Mouse (Mus musculus) limb, embryonic 15.5 days (tissue): ENCODE data around the gene Cplane1. TPM values are rescaled to one million over a fixed set of nuclear protein-coding genes. Genes with fewer than 3 reads are reported as not detected.
"Not testable (repeated sequence)": the region's sequence is repeated elsewhere in the genome, so short reads cannot be mapped to it uniquely, and the experiment has no call there.

Experiments used
- ATAC-seq: fragments of 200-750 bp; cut with Nextera tagmentation; 2 replicates; pipeline ENCODE4 v1.8.0; 2017; ENCODE audit warnings: low read depth, moderate TSS enrichment; ENCODE audit not compliant: insufficient number of reproducible peaks, low FRiP score, low TSS enrichment
- H3K27ac ChIP-seq: fragments of 300-500 bp; sonication (generic); 2 replicates; pipeline ENCODE4 v1.5.1; 2015; ENCODE audit warnings: moderate library complexity, mild to moderate bottlenecking, inconsistent platforms
- H3K27me3 ChIP-seq: fragments of 300-500 bp; sonication (generic); 2 replicates; pipeline ENCODE4 v1.6.1; 2015; ENCODE audit warnings: inconsistent platforms
- H3K36me3 ChIP-seq: fragments of 300-500 bp; sonication (generic); 2 replicates; pipeline ENCODE4 v1.6.1; 2015; ENCODE audit warnings: inconsistent platforms
- H3K4me1 ChIP-seq: fragments of 300-500 bp; sonication (generic); 2 replicates; pipeline ENCODE4 v1.6.1; 2015; ENCODE audit warnings: inconsistent platforms
- H3K4me2 ChIP-seq: fragments of 300-500 bp; sonication (generic); 2 replicates; pipeline ENCODE4 v1.6.1; 2015; ENCODE audit warnings: mild to moderate bottlenecking, inconsistent platforms
- H3K4me3 ChIP-seq: fragments of 300-500 bp; sonication (generic); 2 replicates; pipeline ENCODE4 v1.5.1; 2015; ENCODE audit warnings: mild to moderate bottlenecking, inconsistent platforms
- H3K9ac ChIP-seq: fragments of 300-500 bp; sonication (generic); 2 replicates; pipeline ENCODE4 v1.6.1; 2015; ENCODE audit warnings: inconsistent platforms
- H3K9me3 ChIP-seq: fragments of 300-500 bp; sonication (generic); 2 replicates; pipeline ENCODE4 v1.6.1; 2016; ENCODE audit warnings: inconsistent platforms
- WGBS: fragments of 180-500 bp; shearing (Covaris S2); methylation state at CpG from one replicate; pipeline ENCODE4 v1.1.7; 2015; 5-methylcytosine and 5-hydroxymethylcytosine counted together
- polyA plus RNA-seq: library from polyadenylated mRNA; unstranded; fragments of >200 nt; fragmentation: Nextera tagmentation; extraction: Ambion mirVana; gene quantifications from 2 replicates; pipeline ENCODE4 v1.2.1, GENCODE M21; 2015

Cplane1 gene
- polyA plus RNA-seq, 1 experiment from 2014 or later: 8.2 TPM

DNA sequence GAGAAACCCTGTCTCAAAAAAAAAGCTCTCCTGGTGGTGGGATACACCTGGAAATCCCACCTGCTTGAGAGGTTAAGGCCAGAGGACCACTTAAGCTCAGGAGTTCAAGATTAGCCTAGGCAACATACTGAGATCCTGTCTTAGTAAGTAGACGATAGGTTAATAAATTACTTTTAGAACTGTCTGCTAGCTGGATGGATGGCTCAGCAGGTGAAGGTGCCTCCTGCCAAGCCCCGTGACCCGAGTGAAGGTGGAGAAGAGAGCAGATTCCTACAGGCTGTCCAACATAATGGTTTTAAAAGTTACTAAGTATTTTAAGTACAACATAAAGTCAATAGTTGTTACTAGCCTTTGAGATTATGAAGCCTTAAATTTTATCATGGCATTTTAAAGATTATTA, 97.0 kb downstream of the Cplane1 start:
- Histone ChIP-seq H3K4me3 (no peak overlapping the region), H3K4me2 (no peak overlapping the region), H3K27ac (no peak overlapping the region), H3K9ac (no peak overlapping the region), H3K9me3 (no peaks in the 10 kb centered on the region), H3K27me3 (no peaks in the 10 kb centered on the region), H3K4me1 (no peaks in the 10 kb centered on the region), H3K36me3 (peaks cover 69% of the 10 kb centered on the region)
- 83% methylated on average over 3 of the region's 3 CpGs for WGBS
- no peak for ATAC-seq

DNA sequence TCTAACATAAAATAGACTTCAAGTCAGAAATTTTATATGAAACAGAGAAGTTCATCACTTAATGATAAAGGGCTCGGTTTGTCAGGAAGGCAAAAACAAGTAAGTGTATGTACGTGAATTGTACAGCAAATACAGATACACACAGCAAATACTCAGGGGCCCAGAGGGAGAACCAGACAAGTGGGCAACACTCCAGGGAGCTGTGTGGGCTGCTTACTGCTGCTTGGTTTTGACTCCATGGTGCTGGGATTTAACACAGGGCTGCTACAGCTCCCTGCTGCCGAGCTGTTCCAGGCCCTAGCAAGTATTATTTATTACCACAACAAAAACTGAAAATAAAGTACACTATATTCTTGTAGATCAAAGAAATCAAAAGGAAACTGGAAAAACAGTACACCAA, 98.3 kb downstream of the Cplane1 start:
- no peak overlapping the region for H3K4me2 ChIP-seq
- H3K27me3 ChIP-seq: no peaks in the 10 kb centered on the region
- H3K4me1 ChIP-seq: no peaks in the 10 kb centered on the region
- ATAC-seq: no peak
- H3K9ac ChIP-seq: no peak overlapping the region
- no peaks in the 10 kb centered on the region for H3K9me3 ChIP-seq
- peaks cover 72% of the 10 kb centered on the region for H3K36me3 ChIP-seq
- no peak overlapping the region for H3K27ac ChIP-seq
- no peak overlapping the region for H3K4me3 ChIP-seq
- WGBS: 88% methylated on average over 3 of the region's 3 CpGs

DNA sequence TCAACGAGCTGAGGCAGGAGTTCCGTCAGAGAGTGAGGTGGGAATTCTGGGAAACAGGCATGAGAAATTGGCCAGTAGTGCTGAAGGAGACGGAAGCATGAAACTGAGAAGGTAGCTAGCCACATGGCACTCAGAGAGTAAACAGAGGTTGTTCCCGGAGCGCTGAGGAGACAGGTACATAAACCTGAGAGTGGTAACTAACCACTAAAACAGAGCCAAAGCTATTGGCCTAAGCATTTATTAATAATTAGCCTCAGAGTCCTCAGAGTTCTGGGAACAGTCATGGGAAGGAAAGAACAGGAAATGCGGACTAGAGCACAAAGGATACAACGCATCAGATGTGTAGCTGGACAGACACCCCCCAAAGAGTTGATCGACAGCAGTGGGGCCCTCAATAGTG, 99.3 kb downstream of the Cplane1 start:
- Histone ChIP-seq H3K36me3 (peaks cover 68% of the 10 kb centered on the region), H3K27ac (no peak overlapping the region), H3K27me3 (no peaks in the 10 kb centered on the region), H3K9me3 (no peaks in the 10 kb centered on the region), H3K4me2 (no peak overlapping the region), H3K4me1 (no peaks in the 10 kb centered on the region), H3K4me3 (no peak overlapping the region), H3K9ac (no peak overlapping the region)
- 91% methylated on average over 8 of the region's 8 CpGs for WGBS
- no peak for ATAC-seq

DNA sequence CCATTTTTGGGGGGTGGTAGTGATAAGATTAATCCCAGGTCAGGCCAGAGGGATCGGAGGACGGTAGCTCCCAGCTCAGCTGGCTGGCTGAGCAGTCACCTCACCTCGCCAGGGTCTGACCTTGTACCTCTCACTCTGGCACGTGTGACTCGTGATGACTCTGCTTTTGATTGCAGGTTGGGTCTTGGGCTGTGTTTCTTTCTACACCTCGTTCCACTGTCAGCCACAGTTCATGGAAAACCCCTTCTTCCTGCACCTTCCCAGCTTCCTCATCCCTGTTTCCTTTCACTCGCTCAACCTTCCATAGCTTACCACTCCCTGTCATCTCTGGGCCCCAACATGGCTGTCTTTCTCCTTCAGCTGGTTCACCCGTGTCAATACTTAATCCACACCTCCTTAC, 103.0 kb downstream of the Cplane1 start:
- no peak overlapping the region for H3K4me3 ChIP-seq
- 85% methylated on average over 8 of the region's 8 CpGs for WGBS
- no peak overlapping the region for H3K9ac ChIP-seq
- ATAC-seq: no peak
- H3K36me3 ChIP-seq: peaks cover 50% of the 10 kb centered on the region
- H3K4me2 ChIP-seq: no peak overlapping the region
- H3K4me1 ChIP-seq: no peaks in the 10 kb centered on the region
- H3K27me3 ChIP-seq: no peaks in the 10 kb centered on the region
- H3K27ac ChIP-seq: no peak overlapping the region
- H3K9me3 ChIP-seq: no peaks in the 10 kb centered on the region

DNA sequence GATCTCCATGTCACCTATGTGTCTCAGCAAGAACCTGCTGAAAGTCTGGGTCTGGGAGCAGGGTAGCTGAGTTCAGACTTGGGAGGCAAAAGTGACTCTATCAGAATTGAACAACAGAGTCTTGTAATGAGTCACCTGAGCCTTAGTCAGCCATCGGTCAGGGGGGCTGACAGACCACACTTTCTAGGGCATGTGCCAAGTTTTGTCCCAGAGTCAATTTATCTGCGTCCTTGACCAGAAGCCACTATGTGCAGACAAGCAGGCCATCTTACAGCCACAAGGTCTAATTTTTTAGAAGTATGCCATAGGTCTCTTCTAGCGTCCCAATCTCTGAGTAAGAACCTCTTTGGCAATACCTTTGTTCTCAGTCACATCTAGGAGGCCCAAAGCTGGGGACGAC, 109.0 kb downstream of the Cplane1 start:
- WGBS: 88% methylated on average over 4 of the region's 4 CpGs
- ATAC-seq: not testable (repeated sequence)

DNA sequence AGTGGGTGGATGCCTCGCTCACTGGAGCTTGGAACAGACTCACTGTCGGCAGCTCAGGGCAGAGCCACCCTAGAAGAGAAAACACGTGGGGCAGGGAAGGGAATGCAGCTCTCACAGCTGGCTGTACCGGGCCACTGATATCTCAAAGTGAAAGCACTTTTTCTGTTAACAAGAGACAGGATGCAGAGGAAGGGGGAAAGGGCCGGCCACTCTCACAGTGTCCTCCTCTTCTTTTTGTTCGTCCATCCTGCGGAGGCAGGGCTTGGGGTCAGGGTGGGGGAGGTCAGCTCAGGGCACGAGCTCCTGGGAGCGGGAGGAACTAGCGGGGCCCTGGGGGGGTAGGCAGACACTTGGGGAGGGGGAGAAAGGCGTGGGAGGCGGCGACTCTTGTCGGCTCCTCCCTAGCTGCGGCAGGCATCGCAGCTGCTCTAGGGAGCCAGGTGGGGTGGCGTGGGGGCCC, 110.4 kb downstream of the Cplane1 start:
- Histone ChIP-seq H3K27me3 (no peaks in the 10 kb centered on the region), H3K36me3 (0 out of 2 replicates have a peak, but pooled peaks cover 3% of the 10 kb centered on the region), H3K4me1 (peaks cover 8% of the 10 kb centered on the region; the same call in 1 of the 2 replicates), H3K4me3 (peak overlapping the region; percentile 38), H3K4me2 (peak overlapping the region; percentile 47), H3K27ac (no peak overlapping the region), H3K9me3 (no peaks in the 10 kb centered on the region), H3K9ac (0 out of 2 replicates have a peak overlapping the region, but pooled peaks have one; percentile 23)
- ATAC-seq: no peak
- WGBS: 40% methylated on average over 16 of the region's 17 CpGs

More for the DNA sequence above, 109.0 kb downstream of the Cplane1 start:
- not testable (repeated sequence) for H3K27me3 ChIP-seq, H3K4me2 ChIP-seq, H3K9ac ChIP-seq, H3K4me3 ChIP-seq, H3K4me1 ChIP-seq, H3K27ac ChIP-seq, H3K9me3 ChIP-seq
- H3K36me3 ChIP-seq: peaks cover 11% of the 10 kb centered on the region; the same call in 1 of the 2 replicates

DNA sequence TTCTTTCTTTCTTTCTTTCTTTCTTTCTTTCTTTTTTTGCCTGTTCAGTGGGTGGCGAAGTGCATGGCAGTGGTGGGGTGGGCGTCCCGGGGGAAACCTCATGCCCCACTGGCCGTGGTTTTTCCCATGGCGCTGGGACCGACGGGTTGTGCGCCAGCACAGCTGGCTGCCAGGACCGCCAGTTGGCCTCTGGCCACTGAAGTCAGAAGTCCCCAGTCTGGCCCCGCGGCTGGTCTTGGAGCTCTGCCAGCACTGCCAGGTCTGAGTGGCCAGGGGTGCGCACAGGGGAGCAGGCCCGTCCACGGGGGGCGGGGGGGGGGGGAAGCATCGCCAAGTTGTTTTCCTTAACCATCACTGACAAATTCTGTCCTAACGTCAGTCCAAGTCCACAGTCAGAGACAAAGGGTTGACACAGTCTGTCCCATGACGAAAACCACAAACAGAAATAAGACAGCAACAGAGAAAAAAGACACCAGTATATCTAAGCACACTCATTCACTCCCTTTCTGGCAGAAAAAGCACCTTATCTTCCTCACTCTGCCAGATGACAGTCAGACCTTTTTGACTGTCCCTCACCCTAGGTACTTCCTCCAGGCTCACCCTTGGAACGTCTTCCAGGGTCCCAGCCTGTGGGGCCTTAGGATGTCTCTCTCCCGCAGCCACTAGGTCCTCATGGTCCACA, 111.2 kb downstream of the Cplane1 start:
- Histone ChIP-seq H3K4me1 (peaks cover 8% of the 10 kb centered on the region; the same call in 1 of the 2 replicates), H3K9ac (no peak overlapping the region), H3K36me3 (0 out of 2 replicates have a peak, but pooled peaks cover 3% of the 10 kb centered on the region), H3K27ac (no peak overlapping the region), H3K4me2 (peak overlapping the region; percentile 47), H3K4me3 (peak overlapping the region; percentile 38), H3K9me3 (no peaks in the 10 kb centered on the region), H3K27me3 (no peaks in the 10 kb centered on the region)
- WGBS: 49% methylated on average over 20 of the region's 20 CpGs
- ATAC-seq: no peak

DNA sequence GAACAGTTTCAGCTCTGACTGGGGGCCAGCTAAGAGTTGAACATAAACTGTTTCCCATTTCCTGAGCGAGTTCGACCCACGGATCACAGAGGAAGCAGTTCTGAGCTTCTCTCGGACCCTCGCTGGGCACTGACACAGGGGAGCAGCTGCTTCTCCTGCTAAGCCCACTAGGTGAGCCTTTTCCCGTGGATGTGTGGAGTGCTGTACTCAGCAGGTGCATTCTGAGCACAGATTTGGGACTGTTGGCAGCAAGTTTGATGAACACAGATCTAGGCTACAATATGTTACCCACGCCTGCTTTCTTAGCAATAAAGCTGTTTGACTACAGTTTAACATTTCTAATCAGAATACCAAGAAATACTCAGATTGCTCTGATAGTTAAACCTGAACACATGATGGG, 112.8 kb downstream of the Cplane1 start:
- Histone ChIP-seq H3K4me2 (no peak overlapping the region), H3K9me3 (no peaks in the 10 kb centered on the region), H3K27me3 (no peaks in the 10 kb centered on the region), H3K4me3 (no peak overlapping the region), H3K4me1 (peaks cover 8% of the 10 kb centered on the region; the same call in 1 of the 2 replicates), H3K27ac (no peak overlapping the region), H3K36me3 (no peaks in the 10 kb centered on the region), H3K9ac (no peak overlapping the region)
- ATAC-seq: no peak
- WGBS: 71% methylated on average over 7 of the region's 7 CpGs

DNA sequence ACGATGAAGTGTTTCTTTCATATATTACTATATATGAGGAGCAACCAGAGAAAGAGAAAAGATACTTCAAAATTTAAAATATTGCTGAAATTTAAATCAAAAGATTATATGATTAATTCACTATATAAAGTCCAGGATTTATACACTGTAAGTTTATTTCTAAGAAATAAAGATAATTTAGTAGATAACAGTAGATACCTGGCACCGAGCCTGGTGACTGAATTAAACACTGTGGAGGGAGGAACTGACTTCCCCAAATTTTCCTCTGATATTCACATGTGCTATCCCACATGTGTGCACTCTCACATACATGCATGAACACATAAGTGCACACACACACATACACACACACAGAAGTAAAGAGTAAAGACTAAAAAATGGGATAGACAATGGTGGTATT, 113.2 kb downstream of the Cplane1 start:
- ATAC-seq: no peak
- H3K27ac ChIP-seq: no peak overlapping the region
- H3K27me3 ChIP-seq: no peaks in the 10 kb centered on the region
- 83% methylated on average over 2 of the region's 2 CpGs for WGBS
- peaks cover 8% of the 10 kb centered on the region; the same call in 1 of the 2 replicates for H3K4me1 ChIP-seq
- no peak overlapping the region for H3K4me3 ChIP-seq
- no peak overlapping the region for H3K4me2 ChIP-seq
- no peak overlapping the region for H3K9ac ChIP-seq
- no peaks in the 10 kb centered on the region for H3K36me3 ChIP-seq
- no peaks in the 10 kb centered on the region for H3K9me3 ChIP-seq

DNA sequence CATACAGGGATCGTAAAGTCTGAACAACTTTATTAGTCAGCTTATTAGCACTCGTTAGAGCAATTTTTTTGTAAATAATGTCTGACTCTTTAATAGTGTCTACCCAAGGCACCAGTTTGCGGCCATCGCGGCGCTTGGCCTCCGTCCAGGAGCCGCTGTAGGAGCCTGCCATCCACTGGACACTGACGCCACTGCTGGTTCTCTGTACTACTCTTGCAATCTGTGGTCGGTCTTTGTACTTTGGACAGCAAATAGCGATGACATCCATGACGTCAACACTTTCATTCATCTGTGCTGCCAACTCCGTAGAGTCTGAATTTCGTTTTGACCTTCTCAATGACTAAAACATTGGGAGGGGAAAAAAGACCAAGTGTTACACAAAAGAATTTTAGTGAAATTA, 122.3 kb downstream of the Cplane1 start:
- Histone ChIP-seq H3K4me1 (no peaks in the 10 kb centered on the region), H3K36me3 (peaks cover 52% of the 10 kb centered on the region), H3K9me3 (no peaks in the 10 kb centered on the region), H3K4me3 (no peak overlapping the region), H3K4me2 (no peak overlapping the region), H3K27me3 (no peaks in the 10 kb centered on the region), H3K27ac (no peak overlapping the region), H3K9ac (no peak overlapping the region)
- no peak for ATAC-seq
- 57% methylated on average over 14 of the region's 14 CpGs for WGBS

DNA sequence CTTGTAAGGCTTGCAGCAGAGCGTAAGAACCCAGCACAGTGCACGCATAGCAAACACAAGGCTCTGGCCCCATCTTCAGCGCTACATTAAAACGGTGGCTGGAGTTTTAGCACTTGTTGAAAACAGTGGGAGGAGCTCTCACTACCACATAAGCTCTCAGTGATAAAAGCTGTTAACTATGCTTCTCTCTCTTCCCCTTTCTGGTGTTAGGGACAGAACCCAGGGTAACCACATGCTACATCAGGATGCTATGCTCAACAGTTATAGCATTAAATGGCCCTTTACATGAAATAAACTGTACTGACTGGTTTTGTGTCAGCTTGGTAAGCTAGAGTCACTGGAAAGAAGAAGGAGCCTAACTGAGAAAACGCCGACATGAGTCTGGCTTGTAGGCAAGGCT, 125.2 kb downstream of the Cplane1 start:
- no peaks in the 10 kb centered on the region for H3K27me3 ChIP-seq
- no peak overlapping the region for H3K4me3 ChIP-seq
- H3K36me3 ChIP-seq: peaks cover 79% of the 10 kb centered on the region
- H3K27ac ChIP-seq: no peak overlapping the region
- no peak overlapping the region for H3K4me2 ChIP-seq
- H3K9me3 ChIP-seq: no peaks in the 10 kb centered on the region
- H3K9ac ChIP-seq: no peak overlapping the region
- whole genome bisulfite sequencing: 91% methylated on average over 6 of the region's 6 CpGs
- ATAC-seq: no peak
- H3K4me1 ChIP-seq: no peaks in the 10 kb centered on the region

DNA sequence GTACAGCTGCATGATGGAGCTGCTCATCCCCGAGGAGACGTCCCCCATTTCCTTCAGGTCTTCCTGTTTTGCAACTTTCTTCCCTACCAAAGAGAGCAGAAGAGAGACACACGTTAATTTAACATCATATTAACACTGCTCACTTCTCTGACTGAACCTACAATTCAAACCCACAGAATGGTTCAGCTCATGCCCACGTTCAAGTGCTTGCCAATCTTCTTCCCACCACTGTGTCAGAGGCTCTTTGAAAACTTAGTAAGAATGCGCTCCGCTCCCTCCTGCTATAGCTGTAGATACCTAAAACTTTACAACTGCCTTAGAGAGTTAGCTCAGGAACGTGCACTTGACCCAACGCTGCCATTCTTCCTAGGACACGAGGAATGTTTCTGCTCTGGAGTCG, 134.0 kb downstream of the Cplane1 start:
- no peaks in the 10 kb centered on the region for H3K27me3 ChIP-seq
- H3K4me1 ChIP-seq: no peaks in the 10 kb centered on the region
- ATAC-seq: no peak
- no peak overlapping the region for H3K27ac ChIP-seq
- H3K4me3 ChIP-seq: no peak overlapping the region
- H3K9me3 ChIP-seq: no peaks in the 10 kb centered on the region
- 90% methylated on average over 10 of the region's 10 CpGs for WGBS
- H3K4me2 ChIP-seq: no peak overlapping the region
- H3K9ac ChIP-seq: no peak overlapping the region
- peaks cover 62% of the 10 kb centered on the region for H3K36me3 ChIP-seq
